Mouse (Mus musculus) E14TG2a.4 (cell line): ENCODE measurements at regions not wholly inside any gene's neighbourhood (a gene's known extent, or its start where the extent isn't known, plus 50 kb on each side); places are given as distances from the start of the nearest gene placed in this dataset.
A peak's percentile ranks its signal among the peaks of the same experiment; 100 is the strongest.

Source experiments
- CTCF ChIP-seq: conservative IDR thresholded peaks from 2 replicates; pipeline ENCODE4 v1.5.1; 2014; ENCODE audit warnings: low read length
- NANOG ChIP-seq: IDR thresholded peaks from 2 replicates; pipeline ENCODE4 v1.6.1; 2014; ENCODE audit warnings: borderline replicate concordance, low read length, mixed read lengths
- POU5F1 ChIP-seq: IDR thresholded peaks from 2 replicates; pipeline ENCODE4 v1.6.1; 2014; ENCODE audit warnings: low read length, borderline replicate concordance

DNA sequence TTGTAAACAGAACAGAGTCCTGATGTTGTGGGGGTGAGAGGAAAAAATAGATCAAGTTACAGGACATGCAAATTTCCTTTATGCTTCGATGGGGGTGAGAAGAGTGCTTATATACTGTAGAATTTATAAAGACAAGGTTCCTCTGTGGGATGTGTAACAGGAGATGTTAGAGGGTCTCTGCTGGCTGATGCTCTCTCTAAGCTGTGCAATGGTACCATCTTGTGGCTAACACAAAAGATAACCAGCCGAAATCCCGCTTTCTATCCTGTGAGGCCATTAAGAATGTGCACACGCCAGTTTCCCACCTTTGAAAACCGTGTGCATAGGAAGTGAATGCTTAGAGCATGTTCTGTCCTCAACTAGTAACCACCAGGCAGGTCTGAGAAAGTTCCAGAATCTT, 66.6 kb upstream of the Slc1a1 start:
- TF ChIP-seq CTCF (peak; percentile 11; the same call in 1 of the 2 replicates), POU5F1 (no peak), NANOG (no peak)
